Mouse (Mus musculus): Measurements from ENCODE around the gene Chst8.

DNA sequence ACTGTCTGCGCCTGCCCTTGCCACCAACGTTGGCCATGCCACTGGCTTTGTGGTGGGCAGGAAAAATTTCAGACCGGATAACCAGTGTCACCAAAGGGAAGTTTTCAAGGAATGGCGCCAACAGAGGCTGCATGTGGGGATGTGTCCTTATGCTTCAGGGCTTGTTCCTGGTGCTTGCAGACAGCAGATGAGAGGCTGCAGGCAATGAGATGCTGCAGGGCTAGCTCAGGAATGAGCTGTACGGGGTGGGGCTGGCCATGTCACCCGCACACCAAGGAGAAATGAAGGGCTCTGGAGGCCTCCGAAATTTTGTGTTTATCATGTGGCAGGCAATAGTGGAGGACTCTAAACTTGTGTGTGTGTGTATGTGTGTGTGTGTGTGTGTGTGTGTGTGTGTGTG lies 149.4 kb downstream of the Chst8 start:
- TF ChIP-seq POLR2A (IDR thresholded peaks at IDR 0.05; ENCODE audit: borderline replicate concordance, extremely low read depth, low read depth, low read length) (no peak), CTCF (IDR thresholded peaks at IDR 0.05; ENCODE audit: insufficient read depth, low read length) (no peak)

All from lung, adult 2 months (tissue).